Mouse (Mus musculus) kidney, adult 2 months (tissue): ENCODE measurements around the gene Nkain2.

Source experiments
- CTCF ChIP-seq: fragments of 200-500 bp; conservative IDR thresholded peaks from 2 replicates; pipeline ENCODE4 v1.5.1; 2011; ENCODE audit warnings: low read depth, mild to moderate bottlenecking, control low read depth, low read length, moderate library complexity, mixed read lengths; ENCODE audit not compliant: insufficient read depth, insufficient read length
- POLR2A ChIP-seq: fragments of 200-500 bp; IDR thresholded peaks from one replicate; pipeline ENCODE4 v1.6.1; 2011; ENCODE audit warnings: low read depth, low read length, control low read depth

GRCm38 (mm10) chr10:32782732-32783359 lies 107.4 kb downstream of the Nkain2 start:
- TF ChIP-seq CTCF, result no peak
- TF ChIP-seq POLR2A, result no peak
